ENCODE assay signal across 10 mouse cellular contexts in the genomic region with DNA sequence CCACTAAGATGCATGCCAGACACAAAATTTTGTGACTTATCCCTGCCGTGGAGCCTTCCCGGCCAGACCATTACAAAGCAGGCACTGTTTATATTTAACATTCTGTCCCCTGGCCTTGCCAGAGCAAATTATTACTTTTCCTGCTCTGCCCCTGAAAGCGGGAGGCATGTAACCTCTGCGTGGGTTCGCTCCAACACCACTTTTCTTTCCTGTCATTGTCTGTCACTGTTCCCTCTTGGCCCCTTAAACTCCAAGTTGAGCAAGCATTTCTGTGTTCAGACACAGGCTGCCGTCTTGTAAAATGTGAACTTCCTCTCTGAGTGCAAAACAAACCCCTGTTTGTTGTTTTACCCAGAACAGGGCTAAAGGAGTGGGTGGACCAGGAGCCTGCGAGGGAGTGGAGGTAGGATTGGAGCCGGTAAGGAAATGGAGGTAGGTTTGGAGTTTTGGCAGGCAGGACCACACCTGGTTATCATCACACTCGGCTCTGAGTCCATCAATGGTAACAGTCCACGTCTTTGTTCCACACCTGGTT.
DNase-seq lines count a peak whose midpoint lies in the region; ATAC-seq lines count a peak whose summit lies in the region.
"Had no signal": no experiment of that assay in that cellular context is flagged by ENCODE, and none has a peak within 500 bp of the region (broad histone marks: within the 10 kb centered on the region; RNA-seq: fewer than 3 reads in every experiment).

No protein-coding gene starts in this region.

- no peak overlapping the region for H3K27ac ChIP-seq in heart, embryonic 12.5 days (ENCODE audit: poor library complexity, severe bottlenecking)
- H3K27ac ChIP-seq in embryonic facial prominence, embryonic 14.5 days (replicated peaks; ENCODE audit: low read depth, low read length): 0 out of 2 replicates have a peak overlapping the region, but pooled peaks have one; percentile 40
- 0 out of 2 replicates have a peak overlapping the region, but pooled peaks have one; percentile 19 for H3K27ac ChIP-seq in lung, embryonic 15.5 days
- no peak overlapping the region for H3K27ac ChIP-seq in forebrain, embryonic 15.5 days (replicated peaks)
- H3K27ac ChIP-seq: liver, embryonic 15.5 days had no signal

- 39% methylated on average over 10 of the region's 10 CpGs for WGBS in heart, embryonic 12.5 days
- 17% methylated on average over 10 of the region's 10 CpGs for WGBS in embryonic facial prominence, embryonic 14.5 days
- WGBS in lung, embryonic 15.5 days: 18% methylated on average over 10 of the region's 10 CpGs
- 72% methylated on average over 10 of the region's 10 CpGs for WGBS in forebrain, embryonic 15.5 days

- no peak overlapping the region for H3K4me3 ChIP-seq in heart, embryonic 12.5 days
- H3K4me3 ChIP-seq in embryonic facial prominence, embryonic 14.5 days (ENCODE audit: low read depth, low read length): no peak overlapping the region
- no peak overlapping the region for H3K4me3 ChIP-seq in lung, embryonic 15.5 days
- no peak overlapping the region for H3K4me3 ChIP-seq in forebrain, embryonic 15.5 days
- H3K4me3 ChIP-seq: liver, embryonic 15.5 days had no signal

- no peaks in the 10 kb centered on the region for H3K27me3 ChIP-seq in heart, embryonic 12.5 days (replicated peaks)
- H3K27me3 ChIP-seq in embryonic facial prominence, embryonic 14.5 days (replicated peaks; ENCODE audit: control insufficient read depth, insufficient read depth, low read length): no peaks in the 10 kb centered on the region
- no peaks in the 10 kb centered on the region for H3K27me3 ChIP-seq in lung, embryonic 15.5 days
- no peaks in the 10 kb centered on the region for H3K27me3 ChIP-seq in forebrain, embryonic 15.5 days
- H3K27me3 ChIP-seq: liver, embryonic 15.5 days had no signal

- DNase-seq in heart, adult 11 months: peak; percentile 96
- peak; percentile 32 for DNase-seq in embryonic facial prominence, embryonic 14.5 days (ENCODE audit: low spot score)
- peak; percentile 15 to 27 for DNase-seq in heart, postnatal 36 days
- no peak for DNase-seq in cerebellum, adult 11 months
- DNase-seq in layer of hippocampus, adult 9-10 months (ENCODE audit: low spot score): no peak
- DNase-seq: retina, postnatal 1 day had no signal

- peaks cover 10% of the 10 kb centered on the region; the same call in 1 of the 2 replicates for H3K9me3 ChIP-seq in heart, embryonic 12.5 days (replicated peaks)
- no peaks in the 10 kb centered on the region for H3K9me3 ChIP-seq in embryonic facial prominence, embryonic 14.5 days (ENCODE audit: control insufficient read depth, low read length)
- no peaks in the 10 kb centered on the region for H3K9me3 ChIP-seq in lung, embryonic 15.5 days
- no peaks in the 10 kb centered on the region for H3K9me3 ChIP-seq in forebrain, embryonic 15.5 days
- H3K9me3 ChIP-seq: liver, embryonic 15.5 days had no signal

- intact Hi-C loops in heart, postnatal 36 days (cut with DNase I): no loop called here

- ATAC-seq in heart, embryonic 12.5 days (ENCODE audit: insufficient number of reproducible peaks, low FRiP score): no peak
- peak; percentile 24; the same call in 1 of the 2 replicates for ATAC-seq in embryonic facial prominence, embryonic 14.5 days (ENCODE audit: low read depth)
- 0 out of 2 replicates have a peak, but pooled peaks have one; percentile 44 for ATAC-seq in lung, embryonic 15.5 days (ENCODE audit: borderline replicate concordance, extremely low read depth, low FRiP score, low TSS enrichment)
- ATAC-seq in forebrain, embryonic 15.5 days (replicated peaks): no peak

- H3K9ac ChIP-seq in heart, embryonic 12.5 days: no peak overlapping the region
- no peak overlapping the region for H3K9ac ChIP-seq in embryonic facial prominence, embryonic 14.5 days (ENCODE audit: low read depth, low read length)
- no peak overlapping the region for H3K9ac ChIP-seq in lung, embryonic 15.5 days
- no peak overlapping the region for H3K9ac ChIP-seq in forebrain, embryonic 15.5 days (replicated peaks)
- H3K9ac ChIP-seq: liver, embryonic 15.5 days had no signal

- H3K36me3 ChIP-seq in heart, embryonic 12.5 days: no peaks in the 10 kb centered on the region
- H3K36me3 ChIP-seq in embryonic facial prominence, embryonic 14.5 days (ENCODE audit: control insufficient read depth, insufficient read depth, low read length): no peaks in the 10 kb centered on the region
- no peaks in the 10 kb centered on the region for H3K36me3 ChIP-seq in lung, embryonic 15.5 days
- H3K36me3 ChIP-seq in forebrain, embryonic 15.5 days: no peaks in the 10 kb centered on the region
- H3K36me3 ChIP-seq: liver, embryonic 15.5 days had no signal

- H3K4me1 ChIP-seq in heart, embryonic 12.5 days (replicated peaks): peaks cover 19% of the 10 kb centered on the region
- H3K4me1 ChIP-seq in embryonic facial prominence, embryonic 14.5 days (ENCODE audit: control insufficient read depth, insufficient read depth, low read length): peaks cover 12% of the 10 kb centered on the region; the same call in 1 of the 2 replicates
- peaks cover 17% of the 10 kb centered on the region for H3K4me1 ChIP-seq in lung, embryonic 15.5 days
- H3K4me1 ChIP-seq in forebrain, embryonic 15.5 days: no peaks in the 10 kb centered on the region
- H3K4me1 ChIP-seq: liver, embryonic 15.5 days had no signal

- H3K4me2 ChIP-seq in heart, embryonic 12.5 days: no peak overlapping the region
- H3K4me2 ChIP-seq in embryonic facial prominence, embryonic 14.5 days (ENCODE audit: low read depth, low read length): no peak overlapping the region
- no peak overlapping the region for H3K4me2 ChIP-seq in lung, embryonic 15.5 days
- no peak overlapping the region for H3K4me2 ChIP-seq in forebrain, embryonic 15.5 days (replicated peaks)
- H3K4me2 ChIP-seq: liver, embryonic 15.5 days had no signal

Comparison
In these comparisons a context has a peak if more than half of its experiments do, and no peak if none do; other contexts are left out.
1. DNase-seq: peak in heart, adult 11 months (single experiment), embryonic facial prominence, embryonic 14.5 days (single experiment) and heart, postnatal 36 days (2 of 2); none in cerebellum, adult 11 months (single experiment) and layer of hippocampus, adult 9-10 months (single experiment).
2. ATAC-seq: peak in embryonic facial prominence, embryonic 14.5 days (single experiment) and lung, embryonic 15.5 days (single experiment); none in heart, embryonic 12.5 days (single experiment) and forebrain, embryonic 15.5 days (single experiment).
3. H3K27ac ChIP-seq: peak in embryonic facial prominence, embryonic 14.5 days (single experiment) and lung, embryonic 15.5 days (single experiment); none in heart, embryonic 12.5 days (single experiment) and forebrain, embryonic 15.5 days (single experiment).